Mouse (Mus musculus) naive thymus-derived CD4-positive, alpha-beta T cell, adult 2 months (primary cell): ENCODE data around the gene Ttll12.
A peak's percentile ranks its signal among the peaks of the same experiment; 100 is the strongest.

Experiments
- DNase-seq: peaks from one replicate; pipeline ENCODE4 v3.0.0-alpha.2; 2011; ENCODE audit warnings: low read depth

The Ttll12 gene

DNA sequence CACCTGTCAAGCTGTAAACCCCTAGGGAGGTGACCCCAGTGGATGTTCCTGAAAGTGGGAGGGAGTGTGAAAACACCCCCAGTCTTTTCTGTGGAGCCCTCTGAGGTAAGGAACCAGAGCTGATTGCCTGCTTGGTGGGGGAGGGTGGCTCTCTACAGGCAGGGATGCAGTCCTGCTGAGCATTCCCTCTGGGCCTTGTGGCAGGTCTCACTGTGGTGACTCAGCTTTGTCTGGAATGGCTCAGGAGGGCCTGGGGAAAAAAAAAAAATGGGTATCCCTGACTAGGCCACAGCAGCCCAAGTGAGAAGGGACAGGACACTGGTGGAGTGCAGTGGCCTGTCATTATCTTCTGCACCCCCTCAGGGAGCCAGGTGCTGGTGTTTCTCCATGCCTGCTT lies 1.8 kb downstream of the Ttll12 start:
- DNase-seq = no peak

DNA sequence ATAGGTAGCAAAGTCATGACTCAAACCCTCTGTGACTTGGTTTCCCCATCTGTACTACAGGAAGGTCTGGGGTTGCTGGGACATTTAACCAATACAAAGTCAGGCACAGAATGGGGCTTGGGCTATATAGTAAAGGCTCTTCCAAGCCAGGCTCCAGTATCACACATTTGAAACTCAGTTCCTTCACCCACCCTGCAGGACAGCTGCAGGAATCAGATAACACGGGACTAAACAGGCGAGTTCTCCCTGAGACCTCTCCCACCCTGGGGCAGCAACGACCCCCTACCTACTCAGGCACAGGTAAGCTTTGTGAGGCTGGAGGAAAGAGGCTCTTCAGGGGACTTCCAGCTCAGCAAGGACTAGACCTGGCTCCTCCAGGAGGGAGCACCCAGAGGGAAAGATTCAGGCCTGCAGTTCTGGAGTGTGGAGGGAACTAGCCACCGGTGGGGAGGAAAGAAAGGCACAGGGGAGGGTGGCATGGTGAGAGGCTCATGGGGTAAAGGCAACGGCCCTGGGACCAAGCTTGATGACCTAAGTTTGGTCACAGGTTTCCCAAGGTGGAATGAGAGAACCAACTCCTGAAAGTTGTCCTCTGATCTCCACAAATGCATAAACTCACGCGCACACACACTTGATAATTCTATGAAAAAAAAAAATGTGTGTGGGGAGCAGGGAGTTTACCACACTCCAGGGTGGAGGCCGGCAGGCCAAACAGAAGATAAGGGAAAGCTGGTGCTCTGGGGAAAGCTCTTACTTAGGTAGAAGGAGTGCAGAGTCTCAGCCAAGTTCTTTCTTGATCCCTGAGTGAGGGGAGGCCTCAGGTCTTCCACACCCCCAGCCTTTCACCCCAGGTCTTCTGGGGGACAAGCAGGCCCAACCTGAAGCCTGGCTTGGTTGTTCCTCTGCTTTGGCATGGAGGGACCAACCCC lies 2.4 kb downstream of the Ttll12 start:
- no peak for DNase-seq

DNA sequence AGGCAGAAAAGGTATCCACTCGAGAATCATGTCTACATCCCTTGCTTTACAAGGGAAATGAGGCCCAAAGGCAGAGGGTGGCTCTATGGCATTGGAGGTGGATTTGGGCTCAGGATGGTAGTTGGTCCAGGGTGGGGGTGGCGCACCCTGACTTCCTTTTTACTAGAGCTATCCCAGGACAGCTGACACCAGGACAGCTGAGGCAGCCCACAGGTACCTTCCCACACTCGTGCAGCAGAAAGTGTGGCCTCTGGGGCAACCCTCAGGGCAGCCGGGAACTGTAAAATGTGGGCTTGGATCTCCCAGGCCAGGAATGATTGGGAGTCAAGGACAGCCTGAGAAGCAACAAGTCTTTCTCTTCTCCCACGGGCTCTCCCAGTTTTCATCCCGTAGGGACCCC lies 3.2 kb downstream of the Ttll12 start:
- no peak for DNase-seq

DNA sequence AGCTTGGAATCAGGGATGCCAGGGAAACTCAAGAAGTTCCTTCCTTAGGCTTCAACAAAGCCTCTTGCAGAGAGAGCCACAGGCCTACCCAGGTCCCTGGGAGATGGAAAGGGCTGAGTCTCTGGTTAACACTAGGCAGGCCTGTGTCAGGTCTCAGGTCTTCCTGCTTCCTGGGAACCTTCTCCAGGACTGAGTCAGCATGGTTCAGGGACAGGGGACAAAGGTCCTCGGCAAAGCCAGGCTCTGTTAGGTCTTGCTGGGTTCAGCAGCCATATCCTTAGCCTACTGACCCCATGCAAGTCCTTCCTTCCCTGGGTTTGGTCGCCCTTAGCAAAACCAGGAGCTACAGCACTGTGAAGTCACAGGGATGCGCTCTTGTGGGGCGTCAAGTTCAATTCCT lies 4.1 kb downstream of the Ttll12 start:
- no peak for DNase-seq

DNA sequence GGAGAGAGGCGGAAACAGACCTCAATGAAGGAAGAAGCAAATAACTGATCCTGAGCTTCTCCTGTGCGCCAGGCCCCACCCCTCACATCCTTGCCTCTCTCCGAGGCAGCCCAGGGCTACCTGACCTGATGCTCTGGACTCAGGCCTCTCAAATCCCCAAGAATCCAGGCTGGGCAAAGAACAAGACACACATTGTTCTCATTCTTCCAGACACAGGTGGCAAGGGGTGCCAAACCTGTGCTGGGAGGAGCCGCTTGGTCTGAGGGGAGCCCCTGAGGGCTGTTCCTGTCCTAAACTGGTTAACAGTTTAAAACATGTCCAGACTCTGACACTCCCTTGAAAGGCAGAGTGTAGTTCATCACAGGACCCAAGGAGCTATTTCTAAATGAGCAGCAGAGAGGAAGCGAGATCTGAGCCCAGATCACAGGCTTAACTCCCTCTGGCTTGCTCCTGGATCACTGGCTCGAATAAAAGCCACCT lies 10.2 kb downstream of the Ttll12 start:
- no peak for DNase-seq

DNA sequence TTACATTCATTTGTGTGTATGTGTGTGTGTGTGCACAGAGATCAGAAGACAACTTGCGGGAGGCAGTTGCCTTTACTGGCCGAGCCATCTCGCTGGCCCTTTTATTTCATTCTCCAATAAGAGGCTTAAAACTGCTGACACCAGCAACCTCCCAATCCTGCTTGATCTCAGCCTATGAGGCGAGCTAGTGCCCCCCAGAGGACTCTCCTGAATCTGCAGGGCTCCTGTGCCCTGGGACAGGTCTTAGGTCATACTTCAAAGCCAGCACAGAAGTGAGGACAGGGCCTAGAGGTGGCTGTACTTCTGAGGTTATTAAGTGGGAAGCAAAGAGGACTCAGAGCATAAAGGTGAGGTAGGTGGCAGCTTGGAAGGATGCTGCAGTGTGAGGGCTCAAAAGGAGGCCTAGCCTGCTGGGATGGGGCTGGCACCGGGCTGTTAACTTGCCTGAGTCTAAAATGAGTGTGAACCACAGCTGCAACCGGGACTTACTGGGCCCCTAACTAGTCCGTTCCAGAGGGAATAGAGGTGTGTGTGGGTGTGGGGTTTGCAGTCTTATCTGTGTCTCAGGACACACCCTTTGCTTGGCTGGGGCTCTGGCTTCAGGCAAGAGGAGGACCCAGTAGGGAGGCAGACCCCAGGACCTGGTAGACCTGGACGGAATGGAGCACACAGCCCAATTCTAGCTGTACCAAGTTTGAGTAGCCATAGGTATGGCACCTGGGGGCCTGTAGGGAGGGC lies 11.4 kb downstream of the Ttll12 start:
- DNase-seq = peak; percentile 62

DNA sequence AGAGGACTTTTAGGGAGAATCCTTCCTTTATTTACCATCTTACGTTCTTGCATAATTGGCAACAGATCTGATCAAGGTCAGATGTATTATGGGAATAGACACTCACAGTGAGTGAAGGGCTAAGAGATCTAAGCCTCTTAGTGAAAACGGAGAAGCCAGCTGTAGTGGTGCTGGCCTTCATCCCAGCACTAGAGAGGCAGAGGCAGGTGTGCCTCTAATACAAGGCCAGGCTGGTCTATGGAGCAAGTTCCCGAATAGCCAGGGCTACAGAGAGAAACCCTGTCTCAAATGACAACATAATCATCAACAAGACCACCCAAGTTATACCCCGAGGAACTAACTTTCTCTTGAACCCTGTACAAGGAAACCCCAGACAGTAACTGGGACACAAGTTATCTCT lies 12.0 kb downstream of the Ttll12 start:
- DNase-seq = no peak

DNA sequence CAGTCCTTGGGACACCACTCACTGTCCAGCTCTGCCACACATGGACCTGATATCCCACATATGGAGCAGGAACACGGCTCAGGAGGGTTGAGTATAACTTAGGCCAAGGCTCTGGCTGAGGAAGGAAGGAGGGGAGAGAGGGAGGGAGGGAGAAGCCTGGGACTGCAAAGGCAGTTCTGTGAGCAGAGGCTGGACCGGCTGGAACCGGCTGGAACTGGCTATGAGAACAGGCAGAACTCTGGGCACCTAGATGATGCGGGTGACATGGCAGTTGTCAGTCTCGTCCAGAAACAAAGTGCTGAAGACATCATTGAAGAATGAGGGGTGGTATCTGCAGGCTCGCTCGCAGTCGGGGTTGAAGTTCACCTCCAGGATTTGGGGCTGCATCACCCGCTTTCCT lies 18.3 kb downstream of the Ttll12 start:
- no peak for DNase-seq

DNA sequence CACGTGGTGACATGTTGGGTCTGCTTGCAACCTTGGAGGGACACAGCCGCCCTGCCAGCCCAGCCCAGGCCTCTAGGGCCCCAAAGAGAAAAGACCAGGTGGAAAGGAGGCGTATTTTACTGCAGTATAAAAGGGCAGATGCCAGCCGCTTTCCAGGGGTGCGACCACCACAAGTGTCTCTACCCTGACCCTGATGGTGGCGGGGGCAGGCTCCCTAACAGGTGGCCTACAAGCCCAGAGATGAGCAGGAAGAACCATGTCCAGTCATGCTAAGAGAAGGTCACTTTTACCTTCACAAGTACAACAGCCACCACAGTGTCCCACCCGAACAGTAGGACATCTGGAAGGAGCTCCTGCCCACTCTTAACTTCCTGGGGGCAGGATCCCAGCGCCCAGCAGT lies 19.4 kb downstream of the Ttll12 start:
- no peak for DNase-seq

DNA sequence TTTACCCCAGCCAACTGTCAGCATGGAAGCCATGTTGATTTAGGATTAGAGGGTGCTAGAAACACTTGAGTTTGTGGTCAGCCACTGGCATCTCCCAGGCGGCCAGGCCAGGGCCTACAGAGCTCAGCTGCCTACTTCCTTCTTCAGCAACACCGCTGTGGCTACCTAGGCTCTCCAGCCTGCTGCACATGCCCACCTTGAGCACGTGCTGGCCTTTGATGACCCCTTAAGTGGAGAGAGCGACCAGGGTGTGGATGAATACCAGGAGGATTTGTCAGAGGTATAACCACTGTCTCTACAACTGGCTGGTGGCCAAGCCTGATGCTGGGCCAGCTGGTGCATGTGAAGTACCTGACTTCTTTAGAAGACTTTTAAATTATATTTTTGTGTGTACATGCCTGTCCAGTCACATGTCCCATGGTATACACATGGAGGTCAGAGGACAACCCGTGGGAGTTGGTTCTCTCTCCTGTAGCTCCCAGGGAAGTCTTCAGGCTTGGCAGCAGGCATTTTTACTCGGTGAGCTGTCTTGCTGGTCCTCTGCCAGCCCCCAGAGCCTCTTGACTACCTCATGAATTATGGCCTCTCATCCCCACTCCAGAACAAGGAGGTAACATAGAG lies 20.1 kb downstream of the Ttll12 start:
- no peak for DNase-seq

DNA sequence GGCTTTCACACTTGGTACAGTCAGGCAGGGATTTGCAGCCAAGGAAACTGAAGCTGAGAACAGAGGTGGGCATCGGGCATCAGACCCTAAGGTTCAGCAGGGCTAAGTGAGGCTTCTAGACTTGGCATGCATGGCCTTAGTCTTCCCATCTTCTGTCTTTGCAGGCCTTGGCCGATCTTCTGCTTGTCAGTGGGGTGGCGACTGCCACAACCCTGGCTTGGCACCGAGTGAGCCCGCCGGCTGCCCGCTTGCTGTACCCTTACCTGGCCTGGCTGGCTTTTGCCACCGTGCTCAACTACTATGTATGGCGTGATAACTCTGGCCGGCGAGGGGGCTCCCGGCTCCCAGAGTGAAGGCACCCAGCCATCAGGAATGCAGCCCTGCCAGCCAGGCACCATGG lies 21.4 kb downstream of the Ttll12 start:
- no peak for DNase-seq

DNA sequence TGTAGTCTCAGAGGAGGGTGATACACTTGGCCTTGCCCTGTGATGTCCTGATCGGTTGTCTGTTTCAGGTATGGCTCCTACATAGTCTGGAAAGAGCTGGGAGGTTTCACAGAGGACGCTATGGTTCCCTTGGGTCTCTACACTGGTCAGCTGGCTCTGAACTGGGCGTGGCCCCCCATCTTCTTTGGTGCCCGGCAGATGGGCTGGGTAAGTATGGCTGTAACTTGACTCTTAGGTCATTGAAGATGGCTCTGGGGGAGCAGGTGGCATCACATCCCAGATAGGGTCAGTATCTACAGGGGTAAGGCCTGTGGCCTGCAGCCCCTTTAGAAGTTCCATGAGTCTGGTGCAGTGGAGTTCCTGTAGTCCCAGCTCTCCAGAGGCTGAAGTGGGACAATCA lies 22.8 kb downstream of the Ttll12 start:
- DNase-seq = no peak

DNA sequence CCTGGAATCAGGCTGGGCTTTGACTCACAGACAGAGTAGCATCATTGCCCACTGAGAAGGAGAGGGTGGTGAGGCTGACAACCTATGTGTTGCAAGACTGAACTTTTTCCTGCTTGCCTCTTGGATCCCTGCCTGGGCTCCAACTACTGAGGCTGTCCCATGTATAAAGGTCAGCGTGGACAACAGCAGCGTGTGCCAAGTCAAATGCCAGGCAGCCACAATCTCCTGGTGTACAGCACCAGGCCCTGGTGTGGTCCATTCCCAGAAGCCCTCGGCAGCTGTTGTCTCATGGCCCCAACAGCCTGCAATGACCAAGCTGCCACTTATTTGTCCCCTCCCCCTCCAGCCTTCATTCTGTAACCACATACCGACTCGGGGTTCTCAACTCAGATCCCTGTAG lies 23.3 kb downstream of the Ttll12 start:
- no peak for DNase-seq

DNA sequence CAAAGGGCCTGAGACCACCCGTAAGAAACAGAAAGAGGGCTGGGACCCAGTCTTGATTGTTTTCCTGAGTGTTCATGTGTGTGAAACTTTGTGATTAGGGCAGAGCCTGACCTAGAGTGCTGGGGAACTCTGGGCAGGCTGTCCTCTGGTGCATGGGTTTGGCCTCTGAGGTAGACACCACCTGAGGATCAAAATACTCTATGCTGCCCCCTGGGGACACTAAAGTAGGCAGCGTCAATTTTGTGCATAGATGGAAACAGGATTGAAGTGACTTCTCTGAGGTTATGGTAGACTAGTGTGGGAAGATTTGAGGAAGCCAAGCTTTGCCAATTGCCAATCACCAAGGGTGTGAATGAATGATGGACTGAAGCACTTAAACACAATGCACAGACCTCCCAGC lies 24.3 kb downstream of the Ttll12 start:
- peak; percentile 70 for DNase-seq

DNA sequence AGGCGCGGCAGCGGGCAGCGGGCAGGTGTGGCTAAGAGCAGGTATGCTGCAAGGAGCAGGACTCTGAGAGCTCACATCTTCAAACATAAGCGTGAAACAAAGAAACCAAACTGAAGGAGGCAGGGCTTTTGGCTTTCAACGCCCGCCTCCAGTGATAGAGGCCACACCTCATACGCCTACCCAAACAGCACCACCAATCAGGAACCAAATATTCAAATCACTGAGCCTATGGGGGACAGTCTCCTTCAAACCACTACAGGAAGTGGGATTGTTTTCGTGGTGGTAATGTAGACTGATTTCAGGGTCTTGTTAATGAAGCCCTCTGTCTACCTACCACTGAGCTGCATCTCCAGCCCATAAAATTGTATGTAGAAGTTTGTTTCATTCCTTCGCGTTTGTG lies 25.3 kb downstream of the Ttll12 start:
- peak; percentile 38 for DNase-seq

DNA sequence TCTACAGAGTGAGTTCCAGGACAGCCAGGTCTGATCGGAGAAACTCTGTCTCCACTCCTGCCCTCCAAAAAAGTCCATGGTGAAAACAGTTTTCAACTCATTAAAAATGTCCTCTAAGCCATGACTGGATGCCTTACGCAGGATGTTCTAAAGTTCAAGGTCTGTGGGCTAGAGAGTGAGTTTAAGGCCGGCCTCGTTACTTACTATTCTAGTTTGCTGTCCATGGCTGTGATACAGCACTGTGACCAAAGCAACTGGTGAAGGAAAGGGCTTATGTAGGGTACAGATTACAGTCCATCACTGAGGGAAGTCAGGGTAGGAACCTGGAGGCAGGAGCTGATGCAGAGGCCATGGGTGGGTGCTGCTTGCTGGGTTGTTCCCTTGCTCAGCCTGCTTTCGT lies 26.4 kb downstream of the Ttll12 start:
- no peak for DNase-seq

DNA sequence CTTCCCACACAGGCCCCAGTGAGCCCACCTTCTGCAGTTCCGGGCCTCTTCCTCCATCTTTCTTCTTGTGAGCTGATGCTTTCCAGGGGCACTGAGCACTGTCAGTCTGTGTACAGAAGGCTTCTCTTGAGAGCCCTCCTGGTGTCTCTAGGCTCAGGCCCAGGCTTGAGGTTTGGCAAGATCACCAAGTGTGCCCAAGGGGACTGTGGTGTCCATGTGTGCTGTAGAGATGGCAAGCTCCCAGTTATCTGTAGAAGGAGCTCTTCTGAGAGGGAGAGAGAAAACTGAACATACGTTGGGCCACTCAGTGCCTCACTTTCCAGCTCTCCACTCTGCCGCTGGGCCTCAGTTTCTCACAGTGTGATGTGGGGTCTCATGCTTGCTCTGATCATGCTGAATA lies 27.2 kb downstream of the Ttll12 start:
- DNase-seq = no peak

DNA sequence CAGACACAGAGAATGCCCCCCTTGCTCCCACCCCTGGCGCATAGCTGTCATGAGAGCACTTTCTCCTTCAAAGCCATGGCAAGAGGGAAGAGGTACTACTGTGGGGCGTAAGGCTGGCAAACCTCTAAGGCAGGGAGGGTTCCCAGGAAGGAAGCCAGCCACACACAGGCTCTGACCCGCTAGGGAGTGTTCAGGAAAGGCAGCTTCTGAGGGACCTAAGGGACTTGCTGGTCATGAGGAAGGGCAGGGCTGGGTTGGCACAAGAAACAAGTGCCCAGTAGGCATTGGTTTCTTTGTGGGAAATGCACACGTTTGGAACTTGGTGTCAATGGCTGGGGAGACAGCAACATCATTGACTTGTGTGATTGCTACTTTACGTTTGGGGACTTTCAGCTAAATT lies 29.0 kb downstream of the Ttll12 start:
- DNase-seq = no peak

DNA sequence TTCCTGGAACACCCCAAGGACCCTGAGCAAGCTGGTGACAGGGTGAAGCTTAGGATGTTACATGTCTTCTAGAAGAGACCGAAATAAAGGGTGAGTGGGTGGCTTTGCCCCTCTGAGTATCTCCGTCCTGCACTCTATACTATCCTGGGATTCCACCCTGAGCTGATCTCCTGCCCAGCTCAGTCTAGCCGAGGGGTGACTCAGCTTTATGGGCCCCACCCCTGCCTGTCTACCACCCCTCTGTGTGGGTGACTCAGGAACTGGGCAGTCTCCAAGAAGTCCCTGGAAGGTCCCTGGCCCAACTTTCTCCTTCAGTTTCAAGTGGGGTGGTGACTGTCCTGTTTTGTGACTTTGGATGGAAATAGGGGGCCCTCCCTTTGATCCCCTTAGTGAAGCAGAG lies 29.5 kb downstream of the Ttll12 start:
- DNase-seq = no peak

DNA sequence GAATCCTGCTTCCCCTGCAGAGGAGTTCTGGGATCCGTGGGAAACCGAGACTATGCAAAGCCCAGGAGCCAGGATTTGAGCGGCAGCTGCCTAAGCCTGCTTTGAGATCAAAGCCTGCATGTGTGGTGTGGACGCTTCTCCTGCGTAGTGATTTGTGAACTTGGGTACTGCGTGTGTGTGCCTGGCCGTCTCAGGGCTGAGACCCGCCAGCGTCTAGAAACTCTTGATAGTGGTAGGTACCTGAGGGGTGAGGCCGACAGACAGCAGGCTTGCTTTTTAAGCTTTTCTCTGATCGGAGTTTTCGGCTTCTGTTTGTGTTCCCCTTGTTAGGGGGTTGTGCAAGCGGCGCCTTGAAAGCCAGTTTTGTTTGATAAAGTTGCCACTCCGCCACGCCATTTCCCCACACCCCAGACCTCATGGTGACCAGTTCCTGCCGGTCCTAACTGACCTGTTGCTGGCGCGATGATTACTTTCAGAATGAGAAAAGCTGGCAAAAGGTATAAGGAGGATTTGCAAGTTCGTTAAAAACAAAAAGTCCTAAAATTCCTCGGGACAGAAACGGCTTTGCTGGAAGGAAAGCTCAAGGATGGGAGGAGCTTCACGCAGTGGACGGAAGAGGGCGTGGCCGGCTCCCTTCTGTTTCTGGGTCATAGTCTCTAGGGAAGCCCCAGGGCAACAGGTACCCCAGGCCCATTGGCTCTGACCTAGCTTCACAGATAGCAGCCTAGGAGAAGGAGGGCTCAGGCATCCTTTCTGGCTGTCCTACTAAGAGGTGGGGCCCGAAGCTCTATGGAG lies 30.9 kb downstream of the Ttll12 start:
- peak; percentile 61 for DNase-seq

DNA sequence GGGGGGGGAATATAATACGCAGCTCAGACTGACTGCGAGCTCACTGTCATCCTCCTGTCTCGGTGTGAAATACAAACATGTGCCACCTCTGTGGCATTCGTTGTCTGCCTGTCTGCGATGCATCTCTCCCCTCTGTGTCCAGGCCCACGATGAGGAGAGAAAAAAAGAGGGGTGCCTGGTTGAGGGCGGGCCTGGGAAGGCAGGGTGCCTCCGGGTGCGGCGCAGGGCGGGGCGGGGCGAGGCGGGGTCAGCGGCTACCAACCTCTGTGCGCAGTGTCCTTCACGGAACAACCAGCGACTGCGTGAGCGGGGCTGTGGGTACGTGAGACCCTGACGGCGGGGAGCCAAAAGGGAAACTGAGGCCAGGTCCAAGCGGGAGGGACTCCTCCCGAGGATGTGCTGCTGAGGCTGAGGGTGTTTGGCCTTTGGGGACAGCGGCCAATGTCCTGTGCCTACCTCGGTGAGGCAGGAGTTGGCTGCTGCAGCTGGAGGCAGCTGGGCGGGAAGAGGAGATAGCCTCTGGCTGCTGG lies 31.6 kb downstream of the Ttll12 start, which contains the start of the genes Tspo and Mcat:
Tspo (plus strand) TSS at position 266 of the 530 bp plus-strand sequence.
Mcat (minus strand) TSS at position 461 of the 530 bp plus-strand sequence.
- peak; percentile 77 for DNase-seq
